Mouse (Mus musculus) testis, postnatal 14 days (tissue): ENCODE measurements at regions not wholly inside any gene's neighbourhood (a gene's known extent, or its start where the extent isn't known, plus 50 kb on each side); places are given as distances from the start of the nearest gene placed in this dataset.
A peak's percentile ranks its signal among the peaks of the same experiment; 100 is the strongest.

Source experiments
- DNase-seq: peaks from one replicate; pipeline ENCODE4 v3.0.0; 2021; ENCODE audit warnings: low spot score

GRCm38 (mm10) chr11:35065959-35066414 lies 55.0 kb upstream of the Slit3 start:
- no peak for DNase-seq

- no peak for DNase-seq
Observed at GRCm38 (mm10) chr11:35057791-35058190, 63.2 kb upstream of the Slit3 start.

- DNase-seq, result peak; percentile 17
Observed at GRCm38 (mm10) chr11:35055496-35056125, 65.4 kb upstream of the Slit3 start.

- no peak for DNase-seq
Observed at GRCm38 (mm10) chr11:35053613-35053950, 67.4 kb upstream of the Slit3 start.

GRCm38 (mm10) chr11:35052856-35053612 lies 68.0 kb upstream of the Slit3 start:
- DNase-seq, result no peak

- DNase-seq, result no peak
Observed at GRCm38 (mm10) chr11:35049663-35050215, 71.3 kb upstream of the Slit3 start.

GRCm38 (mm10) chr11:35044659-35045058 lies 76.4 kb upstream of the Slit3 start:
- no peak for DNase-seq

GRCm38 (mm10) chr11:35024448-35024847 lies 96.6 kb upstream of the Slit3 start:
- DNase-seq, result no peak

- DNase-seq, result no peak
Observed at GRCm38 (mm10) chr11:35023813-35024212, 97.2 kb upstream of the Slit3 start.

GRCm38 (mm10) chr11:35021990-35022625 lies 98.9 kb upstream of the Slit3 start:
- no peak for DNase-seq

GRCm38 (mm10) chr11:35016998-35017397 lies 104.0 kb upstream of the Slit3 start:
- no peak for DNase-seq

GRCm38 (mm10) chr11:35011521-35012476 lies 109.2 kb upstream of the Slit3 start:
- DNase-seq, result no peak

GRCm38 (mm10) chr11:35006773-35007567 lies 114.1 kb upstream of the Slit3 start:
- DNase-seq, result no peak

- no peak for DNase-seq
Observed at GRCm38 (mm10) chr11:35005143-35005542, 115.9 kb upstream of the Slit3 start.

GRCm38 (mm10) chr11:35004431-35004830 lies 116.6 kb upstream of the Slit3 start:
- no peak for DNase-seq

GRCm38 (mm10) chr11:35003956-35004355 lies 117.1 kb upstream of the Slit3 start:
- DNase-seq, result no peak

- DNase-seq, result no peak
Observed at GRCm38 (mm10) chr11:34997906-34998305, 123.1 kb upstream of the Slit3 start.

- DNase-seq, result no peak
Observed at GRCm38 (mm10) chr11:34995515-34995914, 125.5 kb upstream of the Slit3 start.

- no peak for DNase-seq
Observed at GRCm38 (mm10) chr11:34982775-34983457, 138.1 kb upstream of the Slit3 start.

- DNase-seq, result no peak
Observed at GRCm38 (mm10) chr11:34980210-34980609, 140.8 kb upstream of the Slit3 start.
